Mouse (Mus musculus): ENCODE data around the gene Myocos. TPM values are rescaled to one million over a fixed set of nuclear protein-coding genes. Genes with fewer than 3 reads are reported as not detected.
A peak's percentile ranks its signal among the peaks of the same experiment; 100 is the strongest.

The Myocos gene
- polyA plus RNA-seq (2011; ENCODE audit: insufficient read depth, insufficient read length, low read depth, missing spikeins), result not detected in 2 replicates

DNA sequence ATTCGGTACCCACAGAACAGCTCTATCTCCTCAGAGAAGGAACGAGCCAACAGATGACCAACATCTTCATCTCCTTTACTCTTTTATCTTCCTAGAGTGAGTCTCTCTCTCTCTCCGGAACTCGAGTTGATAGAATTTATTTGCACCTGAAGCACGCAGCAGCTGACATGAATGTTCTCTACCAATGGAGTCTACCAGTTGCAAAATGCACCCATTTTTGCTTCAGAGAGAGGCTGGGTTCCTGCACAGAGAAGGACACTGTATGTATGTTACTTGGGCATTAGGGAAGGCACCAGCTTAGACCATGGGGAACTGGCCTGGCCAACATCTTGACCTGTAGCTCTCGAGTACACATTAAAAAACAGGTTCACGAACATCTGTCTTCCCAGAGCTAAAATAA is at the start of gene Myocos:
Gene Myocos (minus strand): TSS at position 101 of the 400 bp plus-strand sequence.
- Histone ChIP-seq H3K4me3 (ENCODE audit: low read depth, low read length) (no peak within 1 kb of the TSS), H3K9me3 (replicated peaks; ENCODE audit: control insufficient read depth, insufficient read depth, low read length, poor library complexity, severe bottlenecking) (no peaks in the 10 kb centered on the region)

DNA sequence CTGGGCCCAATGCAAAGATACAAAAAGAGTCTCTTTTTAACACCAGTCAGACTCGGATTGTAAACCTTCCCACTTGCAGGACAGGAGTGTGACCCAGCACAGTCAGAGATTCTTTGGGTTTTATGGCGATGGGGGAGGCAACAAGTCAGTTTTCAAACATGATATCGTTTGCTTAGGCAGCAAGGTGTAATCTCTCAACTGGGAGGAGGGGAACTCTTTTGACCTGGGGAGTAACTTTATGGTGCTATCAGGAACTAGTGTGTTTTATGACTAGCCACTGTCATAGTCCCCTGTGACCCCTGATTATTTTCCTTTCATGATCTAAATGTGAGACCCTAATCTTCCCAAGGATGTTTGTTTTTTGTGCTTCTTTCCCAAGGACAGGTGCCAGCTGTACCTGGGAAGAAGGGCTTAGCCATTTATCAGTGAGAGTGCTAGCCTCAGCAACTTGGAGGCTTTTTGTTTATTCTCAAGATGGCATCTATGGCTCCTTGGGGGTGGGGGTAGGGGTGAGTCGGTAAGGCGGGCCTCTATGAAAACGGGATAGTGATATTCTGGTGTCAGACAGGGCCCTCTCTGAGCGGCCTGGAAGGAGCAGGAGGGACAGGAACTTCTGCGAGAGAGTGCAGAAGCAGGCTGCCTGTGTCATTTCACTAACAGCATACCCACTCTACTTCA is 42.5 kb upstream of the Myocos start:
- no peaks in the 10 kb centered on the region for H3K27me3 ChIP-seq (ENCODE audit: control insufficient read depth, insufficient read depth, low read length, poor library complexity, severe bottlenecking)
- no peak overlapping the region for H3K4me3 ChIP-seq (ENCODE audit: low read depth, low read length)
- no peaks in the 10 kb centered on the region for H3K9me3 ChIP-seq (replicated peaks; ENCODE audit: control insufficient read depth, insufficient read depth, low read length, poor library complexity, severe bottlenecking)
- TF ChIP-seq EP300 (IDR thresholded peaks at IDR 0.05; ENCODE audit: insufficient read depth, low read depth, low read length) (no peak), CTCF (IDR thresholded peaks at IDR 0.05; ENCODE audit: low read depth, low read length) (no peak), POLR2A (IDR thresholded peaks at IDR 0.05; ENCODE audit: insufficient read depth, low read length) (no peak)
- no peak overlapping the region for H3K9ac ChIP-seq (ENCODE audit: low read depth, poor library complexity, severe bottlenecking)
- no peak overlapping the region for H3K27ac ChIP-seq (ENCODE audit: insufficient read depth, low read length)
- no peaks in the 10 kb centered on the region for H3K4me1 ChIP-seq (ENCODE audit: control insufficient read depth, insufficient read depth, low read length)
- H3K36me3 ChIP-seq (ENCODE audit: control insufficient read depth, insufficient read depth, low read length, poor library complexity, severe bottlenecking), result peaks cover 76% of the 10 kb centered on the region

More for the DNA sequence above, at the start of gene Myocos:
- no peaks in the 10 kb centered on the region for H3K27me3 ChIP-seq (ENCODE audit: control insufficient read depth, insufficient read depth, low read length, poor library complexity, severe bottlenecking)
- TF ChIP-seq CTCF (IDR thresholded peaks at IDR 0.05; ENCODE audit: low read depth, low read length), result no peak
- TF ChIP-seq EP300 (IDR thresholded peaks at IDR 0.05; ENCODE audit: insufficient read depth, low read depth, low read length), result no peak
- no peak for TF ChIP-seq POLR2A (IDR thresholded peaks at IDR 0.05; ENCODE audit: insufficient read depth, low read length)
- H3K9ac ChIP-seq (ENCODE audit: low read depth, poor library complexity, severe bottlenecking), result no peak within 1 kb of the TSS
- H3K36me3 ChIP-seq (ENCODE audit: control insufficient read depth, insufficient read depth, low read length, poor library complexity, severe bottlenecking), result no peaks in the 10 kb centered on the region
- H3K4me1 ChIP-seq (ENCODE audit: control insufficient read depth, insufficient read depth, low read length), result no peaks in the 10 kb centered on the region
- no peak within 1 kb of the TSS for H3K27ac ChIP-seq (ENCODE audit: insufficient read depth, low read length)

DNA sequence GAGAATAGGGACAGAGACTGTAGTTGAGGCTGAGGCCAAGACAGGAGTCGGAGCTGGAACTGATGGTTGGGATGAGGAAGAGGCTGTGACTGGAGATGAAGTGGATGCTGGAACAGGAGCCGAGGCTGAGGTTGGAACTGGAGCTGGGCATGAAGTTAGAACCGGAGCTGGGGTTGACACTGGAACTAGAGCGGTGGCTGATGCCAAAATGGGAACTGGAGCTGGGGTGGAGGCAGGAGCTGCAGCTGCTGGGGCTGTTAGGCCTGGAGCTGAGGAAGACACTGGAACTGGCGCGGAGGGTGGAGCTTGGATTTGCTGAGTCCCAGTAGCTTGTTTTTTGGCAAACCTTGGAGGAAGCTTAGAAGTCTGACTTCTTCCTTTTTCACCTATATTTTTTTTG is 39.8 kb upstream of the Myocos start:
- H3K9me3 ChIP-seq (replicated peaks; ENCODE audit: control insufficient read depth, insufficient read depth, low read length, poor library complexity, severe bottlenecking), result no peaks in the 10 kb centered on the region
- no peaks in the 10 kb centered on the region for H3K4me1 ChIP-seq (ENCODE audit: control insufficient read depth, insufficient read depth, low read length)
- no peak for TF ChIP-seq CTCF (IDR thresholded peaks at IDR 0.05; ENCODE audit: low read depth, low read length)
- TF ChIP-seq POLR2A (IDR thresholded peaks at IDR 0.05; ENCODE audit: insufficient read depth, low read length), result no peak
- no peak for TF ChIP-seq EP300 (IDR thresholded peaks at IDR 0.05; ENCODE audit: insufficient read depth, low read depth, low read length)
- no peaks in the 10 kb centered on the region for H3K27me3 ChIP-seq (ENCODE audit: control insufficient read depth, insufficient read depth, low read length, poor library complexity, severe bottlenecking)
- H3K27ac ChIP-seq (ENCODE audit: insufficient read depth, low read length), result no peak overlapping the region
- H3K36me3 ChIP-seq (ENCODE audit: control insufficient read depth, insufficient read depth, low read length, poor library complexity, severe bottlenecking), result peaks cover 78% of the 10 kb centered on the region
- H3K4me3 ChIP-seq (ENCODE audit: low read depth, low read length), result no peak overlapping the region
- H3K9ac ChIP-seq (ENCODE audit: low read depth, poor library complexity, severe bottlenecking), result no peak overlapping the region

DNA sequence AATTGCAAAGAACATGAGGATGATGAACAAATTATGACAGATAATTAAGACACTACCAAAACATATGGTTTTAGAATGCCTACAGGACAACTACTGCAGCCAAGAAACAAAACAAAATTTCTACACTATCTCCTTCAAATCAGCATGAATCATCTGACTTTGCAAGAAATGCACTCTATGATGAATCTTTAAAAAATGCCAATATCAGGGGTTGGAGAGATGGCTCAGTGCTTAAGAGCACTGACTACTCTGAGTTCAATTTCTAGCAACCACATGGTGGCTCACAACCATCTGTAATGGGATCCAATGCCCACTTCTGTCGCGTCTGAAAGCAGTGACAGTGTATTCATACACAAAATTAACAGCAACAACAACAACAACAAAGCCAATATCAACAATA is 35.7 kb upstream of the Myocos start:
- no peaks in the 10 kb centered on the region for H3K4me1 ChIP-seq (ENCODE audit: control insufficient read depth, insufficient read depth, low read length)
- no peak overlapping the region for H3K4me3 ChIP-seq (ENCODE audit: low read depth, low read length)
- no peaks in the 10 kb centered on the region for H3K9me3 ChIP-seq (replicated peaks; ENCODE audit: control insufficient read depth, insufficient read depth, low read length, poor library complexity, severe bottlenecking)
- peaks cover 75% of the 10 kb centered on the region for H3K36me3 ChIP-seq (ENCODE audit: control insufficient read depth, insufficient read depth, low read length, poor library complexity, severe bottlenecking)
- no peak overlapping the region for H3K9ac ChIP-seq (ENCODE audit: low read depth, poor library complexity, severe bottlenecking)
- H3K27ac ChIP-seq (ENCODE audit: insufficient read depth, low read length), result no peak overlapping the region
- TF ChIP-seq EP300 (IDR thresholded peaks at IDR 0.05; ENCODE audit: insufficient read depth, low read depth, low read length) (no peak), POLR2A (IDR thresholded peaks at IDR 0.05; ENCODE audit: insufficient read depth, low read length) (no peak), CTCF (IDR thresholded peaks at IDR 0.05; ENCODE audit: low read depth, low read length) (no peak)
- no peaks in the 10 kb centered on the region for H3K27me3 ChIP-seq (ENCODE audit: control insufficient read depth, insufficient read depth, low read length, poor library complexity, severe bottlenecking)

DNA sequence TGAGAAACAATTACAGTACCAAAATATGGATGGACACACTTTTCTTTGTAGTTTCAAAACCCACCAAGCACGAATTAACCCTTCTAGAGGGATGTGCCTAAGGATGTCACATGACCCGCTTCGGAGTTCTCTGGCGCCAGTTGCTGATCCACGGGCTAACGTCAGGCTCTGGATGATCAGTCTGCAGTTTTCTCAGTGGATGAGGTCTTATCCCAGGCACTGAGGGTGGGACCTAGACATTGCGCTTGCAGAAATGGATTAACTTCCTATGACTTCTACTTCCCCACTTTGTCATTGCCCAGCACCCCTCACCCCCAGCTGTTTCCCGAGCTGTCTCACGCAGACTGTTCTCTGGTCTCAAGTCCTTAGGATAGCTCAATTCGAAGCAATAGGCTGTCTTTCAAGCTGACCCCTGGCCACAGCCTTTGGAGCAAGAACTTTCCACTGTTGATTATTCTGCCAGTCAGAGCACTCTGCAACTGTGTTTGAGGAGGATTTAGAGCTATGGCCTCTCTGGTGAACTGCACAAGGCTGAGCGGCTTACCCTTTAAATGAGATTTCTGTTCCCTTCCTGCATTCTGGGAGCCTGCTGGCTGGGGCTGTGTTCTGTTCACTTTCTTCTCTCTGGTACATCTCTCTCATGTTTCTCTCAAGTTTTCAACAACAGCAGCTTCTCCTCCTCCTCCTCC is 7.6 kb upstream of the Myocos start:
- H3K27me3 ChIP-seq (ENCODE audit: control insufficient read depth, insufficient read depth, low read length, poor library complexity, severe bottlenecking), result no peaks in the 10 kb centered on the region
- H3K36me3 ChIP-seq (ENCODE audit: control insufficient read depth, insufficient read depth, low read length, poor library complexity, severe bottlenecking), result no peaks in the 10 kb centered on the region; the same call in 1 of the 2 replicates
- H3K9me3 ChIP-seq (replicated peaks; ENCODE audit: control insufficient read depth, insufficient read depth, low read length, poor library complexity, severe bottlenecking), result no peaks in the 10 kb centered on the region
- no peaks in the 10 kb centered on the region for H3K4me1 ChIP-seq (ENCODE audit: control insufficient read depth, insufficient read depth, low read length)
- no peak for TF ChIP-seq POLR2A (IDR thresholded peaks at IDR 0.05; ENCODE audit: insufficient read depth, low read length)
- peak overlapping the region; percentile 64 for H3K4me3 ChIP-seq (ENCODE audit: low read depth, low read length)
- H3K27ac ChIP-seq (ENCODE audit: insufficient read depth, low read length), result no peak overlapping the region
- peak overlapping the region; percentile 31; the same call in 1 of the 2 replicates for H3K9ac ChIP-seq (ENCODE audit: low read depth, poor library complexity, severe bottlenecking)

DNA sequence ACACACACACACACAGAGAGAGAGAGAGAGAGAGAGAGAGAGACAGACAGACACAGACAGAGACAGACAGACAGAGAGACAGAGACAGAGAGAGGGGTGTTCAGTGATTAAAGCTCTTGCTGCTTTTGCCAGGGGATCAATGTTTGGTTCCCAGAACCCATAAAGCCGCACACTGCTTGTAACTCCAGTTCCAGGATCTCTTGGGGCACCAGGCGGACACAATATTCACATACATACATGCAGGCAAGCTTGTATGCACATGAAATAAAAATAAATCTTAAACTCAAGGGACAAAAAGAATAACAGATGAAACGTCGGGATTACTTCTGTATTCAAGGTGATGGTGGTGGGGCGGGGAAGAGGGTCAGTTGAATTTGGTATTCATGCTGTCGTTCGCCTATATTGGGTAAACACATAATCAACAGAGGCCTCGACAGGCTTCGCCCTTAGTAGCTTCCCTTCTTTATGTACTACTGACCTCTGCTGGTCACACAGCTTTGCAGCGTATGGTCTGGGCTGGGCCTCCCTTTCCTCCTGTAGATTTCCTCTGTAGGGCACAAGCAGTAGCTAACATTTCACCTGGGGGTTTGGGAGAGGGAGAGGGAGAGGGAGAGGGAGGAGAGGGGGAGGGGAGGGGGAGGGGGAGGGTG is 6.9 kb upstream of the Myocos start:
- Histone ChIP-seq H3K4me1 (ENCODE audit: control insufficient read depth, insufficient read depth, low read length) (no peaks in the 10 kb centered on the region), H3K36me3 (ENCODE audit: control insufficient read depth, insufficient read depth, low read length, poor library complexity, severe bottlenecking) (no peaks in the 10 kb centered on the region), H3K4me3 (ENCODE audit: low read depth, low read length) (no peak overlapping the region), H3K27me3 (ENCODE audit: control insufficient read depth, insufficient read depth, low read length, poor library complexity, severe bottlenecking) (no peaks in the 10 kb centered on the region), H3K9me3 (replicated peaks; ENCODE audit: control insufficient read depth, insufficient read depth, low read length, poor library complexity, severe bottlenecking) (no peaks in the 10 kb centered on the region), H3K9ac (ENCODE audit: low read depth, poor library complexity, severe bottlenecking) (no peak overlapping the region), H3K27ac (ENCODE audit: insufficient read depth, low read length) (no peak overlapping the region)
- TF ChIP-seq EP300 (IDR thresholded peaks at IDR 0.05; ENCODE audit: insufficient read depth, low read depth, low read length) (no peak), CTCF (IDR thresholded peaks at IDR 0.05; ENCODE audit: low read depth, low read length) (peak; percentile 74)
